Mouse (Mus musculus) G1E (cell line): Measurements from ENCODE around the gene Rora.

ENCODE experiments used
- CTCF ChIP-seq: IDR thresholded peaks from 2 replicates; pipeline ENCODE4 v1.5.1; 2012; ENCODE audit warnings: low read depth, low read length, inconsistent platforms, mixed read lengths
- GATA1 ChIP-seq: IDR thresholded peaks from 2 replicates; pipeline ENCODE4 v1.6.1; 2012; ENCODE audit warnings: borderline replicate concordance, low read length, inconsistent platforms, mixed read lengths
- TAL1 ChIP-seq: conservative IDR thresholded peaks from 2 replicates; pipeline ENCODE4 v1.6.1; 2012; ENCODE audit warnings: low read depth, low read length, inconsistent platforms, mixed read lengths

- TF ChIP-seq GATA1 (no peak), CTCF (no peak), TAL1 (no peak)
Measured at GRCm38 (mm10) chr9:68687251-68687874, 33.8 kb downstream of the Rora start.
